Mouse (Mus musculus) cortical plate, adult 2 months (tissue): Measurements from ENCODE around the gene 4930590J08Rik.

Source experiments
- CTCF ChIP-seq: fragments of 200-500 bp; IDR thresholded peaks from 2 replicates; pipeline ENCODE4 v1.5.1; 2011; ENCODE audit warnings: mild to moderate bottlenecking, control low read depth, low read length; ENCODE audit not compliant: insufficient read depth; ENCODE audit errors: extremely low read depth
- POLR2A ChIP-seq: fragments of 200-500 bp; IDR thresholded peaks from 2 replicates; pipeline ENCODE4 v1.6.1; 2011; ENCODE audit warnings: mild to moderate bottlenecking, low read length, control low read depth; ENCODE audit not compliant: insufficient read depth; ENCODE audit errors: extremely low read depth

DNA sequence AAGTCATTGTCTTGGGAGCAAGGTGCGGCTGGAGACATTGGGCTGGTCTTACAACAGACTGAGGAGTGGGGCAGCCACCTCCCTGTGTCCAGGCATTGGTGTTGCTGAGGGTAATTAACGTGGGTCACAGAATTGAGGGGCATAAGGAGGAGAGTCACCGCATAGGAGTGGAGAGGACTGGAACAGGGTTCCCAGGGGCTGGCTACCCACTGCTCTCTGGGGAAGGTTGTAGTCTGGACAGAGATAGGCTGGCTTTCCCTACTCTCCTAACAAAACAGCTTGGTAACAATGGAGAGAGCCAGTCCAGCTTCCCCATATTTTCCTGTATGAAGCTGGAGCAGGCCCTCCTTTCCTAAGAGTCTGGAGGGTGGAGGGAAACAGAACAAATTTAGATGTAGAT, 77.4 kb downstream of the 4930590J08Rik start:
- TF ChIP-seq CTCF = no peak
- TF ChIP-seq POLR2A = no peak
